Mouse (Mus musculus) thymus, postnatal 14 days (tissue): ENCODE measurements around the gene Sec61g.
A peak's percentile ranks its signal among the peaks of the same experiment; 100 is the strongest.
"Not testable (repeated sequence)": the region's sequence is repeated elsewhere in the genome, so short reads cannot be mapped to it uniquely, and the experiment has no call there.

Source experiments
- DNase-seq: peaks from one replicate; pipeline ENCODE4 v3.0.0; 2021

Gene Sec61g

GRCm38 (mm10) chr11:16508052-16508654, at the start of gene Sec61g:
Gene Sec61g (minus strand): TSS chr11:16508484.
- peak; percentile 90 for DNase-seq

GRCm38 (mm10) chr11:16546421-16547163, 38.3 kb upstream of the Sec61g start:
- no peak for DNase-seq

GRCm38 (mm10) chr11:16537379-16537778, 29.1 kb upstream of the Sec61g start:
- DNase-seq, result no peak

- no peak for DNase-seq
These were observed 26.6 kb upstream of the Sec61g start for GRCm38 (mm10) chr11:16534582-16535553.

- no peak for DNase-seq
These were observed 24.6 kb upstream of the Sec61g start for GRCm38 (mm10) chr11:16532877-16533276.

- DNase-seq, result no peak
These were observed 20.6 kb upstream of the Sec61g start for GRCm38 (mm10) chr11:16528909-16529308.

- DNase-seq, result no peak
These were observed 20.1 kb upstream of the Sec61g start for GRCm38 (mm10) chr11:16528391-16528790.

GRCm38 (mm10) chr11:16527743-16528142, 19.5 kb upstream of the Sec61g start:
- DNase-seq, result no peak

GRCm38 (mm10) chr11:16526467-16526866, 18.2 kb upstream of the Sec61g start:
- no peak for DNase-seq

GRCm38 (mm10) chr11:16525724-16526123, 17.4 kb upstream of the Sec61g start:
- DNase-seq, result no peak

- DNase-seq, result no peak
These were observed 16.8 kb upstream of the Sec61g start for GRCm38 (mm10) chr11:16524917-16525640.

GRCm38 (mm10) chr11:16515081-16515480, 6.8 kb upstream of the Sec61g start:
- not testable (repeated sequence) for DNase-seq

GRCm38 (mm10) chr11:16514221-16514620, 5.9 kb upstream of the Sec61g start:
- not testable (repeated sequence) for DNase-seq

GRCm38 (mm10) chr11:16507385-16508051, 766 bp downstream of the Sec61g start:
- no peak for DNase-seq

GRCm38 (mm10) chr11:16505999-16506398, 2.3 kb downstream of the Sec61g start:
- DNase-seq, result no peak

GRCm38 (mm10) chr11:16503150-16503549, 5.1 kb downstream of the Sec61g start:
- DNase-seq, result no peak

GRCm38 (mm10) chr11:16502744-16503143, 5.5 kb downstream of the Sec61g start:
- no peak for DNase-seq

GRCm38 (mm10) chr11:16498756-16499680, 9.3 kb downstream of the Sec61g start:
- DNase-seq, result no peak
